Mouse (Mus musculus): ENCODE results near the gene Fgb. TPM values are rescaled to one million over a fixed set of nuclear protein-coding genes. Genes with fewer than 3 reads are reported as not detected.

Gene Fgb
- polyA plus RNA-seq, 1 experiment = 0.15 TPM

DNA sequence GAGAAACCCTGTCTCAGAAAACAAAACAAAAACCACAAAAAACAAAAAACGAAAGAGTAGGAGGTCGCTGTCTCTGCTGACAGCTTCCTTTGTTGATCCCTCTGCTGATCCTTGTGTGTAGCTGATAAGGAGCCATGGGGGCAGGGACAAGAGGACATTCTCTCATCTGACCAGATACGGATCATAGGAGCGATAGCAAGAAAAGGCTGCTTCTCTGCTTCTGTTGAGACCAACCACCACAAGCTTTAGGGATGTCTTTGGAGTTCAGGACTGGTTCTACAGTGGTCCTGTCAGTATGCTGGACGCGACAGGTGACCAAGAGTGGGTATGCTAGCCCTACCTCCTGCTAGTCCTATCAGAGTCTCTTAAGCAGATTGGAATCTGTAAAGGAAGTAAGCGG is 3.5 kb upstream of the Fgb start:
- Histone ChIP-seq H3K4me1 (replicated peaks; ENCODE audit: control insufficient read depth, insufficient read depth, low read length) (peaks cover 4% of the 10 kb centered on the region; the same call in 1 of the 2 replicates), H3K27me3 (ENCODE audit: control insufficient read depth, insufficient read depth, low read length) (no peaks in the 10 kb centered on the region), H3K27ac (ENCODE audit: control insufficient read depth, insufficient read depth, low read length) (no peak overlapping the region), H3K36me3 (ENCODE audit: control insufficient read depth, insufficient read depth, low read length) (no peaks in the 10 kb centered on the region), H3K4me3 (ENCODE audit: control insufficient read depth, insufficient read depth, low read length) (no peak overlapping the region)
- no peak for DNase-seq
- TF ChIP-seq POLR2A (IDR thresholded peaks at IDR 0.05; ENCODE audit: control insufficient read depth, extremely low read depth, insufficient read depth, low read length, poor library complexity) = no peak
- TF ChIP-seq CTCF (IDR thresholded peaks at IDR 0.05; ENCODE audit: borderline replicate concordance, control insufficient read depth, extremely low read depth, insufficient read depth, low read length, poor library complexity) = no peak
- 89% methylated on average over 7 of the region's 7 CpGs for WGBS

DNA sequence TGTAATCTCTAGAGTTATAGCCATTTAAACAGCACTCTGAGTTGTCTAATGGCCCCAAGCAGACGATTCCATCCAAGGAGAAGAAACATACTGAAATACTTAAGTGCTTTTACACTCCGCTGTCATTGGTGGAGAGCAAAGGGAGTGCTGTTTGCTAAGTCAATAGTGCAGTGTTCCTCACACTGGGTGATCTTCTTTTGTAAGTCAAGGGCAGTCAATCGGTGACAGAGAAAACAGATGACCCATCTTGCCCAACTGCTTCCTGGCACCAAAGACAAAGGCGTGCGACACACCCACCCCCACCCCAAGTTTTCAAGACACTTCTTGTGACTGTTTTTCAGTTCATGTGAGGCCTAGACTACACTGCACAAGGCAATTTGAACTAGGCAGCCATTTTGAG is 2.4 kb upstream of the Fgb start:
- DNase-seq = no peak
- H3K4me3 ChIP-seq (ENCODE audit: control insufficient read depth, insufficient read depth, low read length) = no peak overlapping the region
- TF ChIP-seq POLR2A (IDR thresholded peaks at IDR 0.05; ENCODE audit: control insufficient read depth, extremely low read depth, insufficient read depth, low read length, poor library complexity) (no peak), CTCF (IDR thresholded peaks at IDR 0.05; ENCODE audit: borderline replicate concordance, control insufficient read depth, extremely low read depth, insufficient read depth, low read length, poor library complexity) (no peak)
- peaks cover 4% of the 10 kb centered on the region; the same call in 1 of the 2 replicates for H3K4me1 ChIP-seq (replicated peaks; ENCODE audit: control insufficient read depth, insufficient read depth, low read length)
- WGBS = 90% methylated on average over 5 of the region's 5 CpGs
- no peaks in the 10 kb centered on the region for H3K27me3 ChIP-seq (ENCODE audit: control insufficient read depth, insufficient read depth, low read length)
- H3K27ac ChIP-seq (ENCODE audit: control insufficient read depth, insufficient read depth, low read length) = no peak overlapping the region
- H3K36me3 ChIP-seq (ENCODE audit: control insufficient read depth, insufficient read depth, low read length) = no peaks in the 10 kb centered on the region

DNA sequence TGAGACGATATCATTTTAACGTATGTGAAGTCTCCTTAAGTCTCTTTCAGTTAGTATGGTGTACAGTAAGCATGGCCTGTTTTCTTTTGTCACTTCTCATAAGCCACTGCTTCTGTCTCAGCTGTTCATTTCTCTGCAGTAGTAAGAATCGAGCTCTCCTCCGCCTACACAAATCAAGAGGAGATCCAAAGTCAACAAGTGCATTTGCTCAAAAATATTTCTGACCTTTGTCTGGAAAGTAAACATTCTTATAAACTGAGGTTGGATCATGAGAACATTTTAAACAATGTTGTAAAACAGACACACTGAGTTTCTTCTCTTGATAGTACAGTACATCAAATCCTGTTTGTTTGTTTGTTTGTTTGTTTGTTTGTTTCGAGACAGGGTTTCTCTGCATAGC is 998 bp upstream of the Fgb start:
- DNase-seq = no peak
- no peak overlapping the region for H3K27ac ChIP-seq (ENCODE audit: control insufficient read depth, insufficient read depth, low read length)
- TF ChIP-seq CTCF (IDR thresholded peaks at IDR 0.05; ENCODE audit: borderline replicate concordance, control insufficient read depth, extremely low read depth, insufficient read depth, low read length, poor library complexity) = no peak
- no peaks in the 10 kb centered on the region for H3K4me1 ChIP-seq (replicated peaks; ENCODE audit: control insufficient read depth, insufficient read depth, low read length)
- H3K27me3 ChIP-seq (ENCODE audit: control insufficient read depth, insufficient read depth, low read length) = no peaks in the 10 kb centered on the region
- no peaks in the 10 kb centered on the region for H3K36me3 ChIP-seq (ENCODE audit: control insufficient read depth, insufficient read depth, low read length)
- no peak overlapping the region for H3K4me3 ChIP-seq (ENCODE audit: control insufficient read depth, insufficient read depth, low read length)
- WGBS = 82% methylated on average over 5 of the region's 5 CpGs

GRCm38 (mm10) chr3:83046649-83047048 is 3.0 kb downstream of the Fgb start:
- Histone ChIP-seq H3K27ac (ENCODE audit: control insufficient read depth, insufficient read depth, low read length) (no peak overlapping the region), H3K36me3 (ENCODE audit: control insufficient read depth, insufficient read depth, low read length) (no peaks in the 10 kb centered on the region), H3K4me3 (ENCODE audit: control insufficient read depth, insufficient read depth, low read length) (no peak overlapping the region), H3K27me3 (ENCODE audit: control insufficient read depth, insufficient read depth, low read length) (no peaks in the 10 kb centered on the region), H3K4me1 (replicated peaks; ENCODE audit: control insufficient read depth, insufficient read depth, low read length) (no peaks in the 10 kb centered on the region)
- TF ChIP-seq CTCF (IDR thresholded peaks at IDR 0.05; ENCODE audit: borderline replicate concordance, control insufficient read depth, extremely low read depth, insufficient read depth, low read length, poor library complexity) (no peak), POLR2A (IDR thresholded peaks at IDR 0.05; ENCODE audit: control insufficient read depth, extremely low read depth, insufficient read depth, low read length, poor library complexity) (no peak)
- 87% methylated on average over 11 of the region's 11 CpGs for WGBS
- DNase-seq = no peak

DNA sequence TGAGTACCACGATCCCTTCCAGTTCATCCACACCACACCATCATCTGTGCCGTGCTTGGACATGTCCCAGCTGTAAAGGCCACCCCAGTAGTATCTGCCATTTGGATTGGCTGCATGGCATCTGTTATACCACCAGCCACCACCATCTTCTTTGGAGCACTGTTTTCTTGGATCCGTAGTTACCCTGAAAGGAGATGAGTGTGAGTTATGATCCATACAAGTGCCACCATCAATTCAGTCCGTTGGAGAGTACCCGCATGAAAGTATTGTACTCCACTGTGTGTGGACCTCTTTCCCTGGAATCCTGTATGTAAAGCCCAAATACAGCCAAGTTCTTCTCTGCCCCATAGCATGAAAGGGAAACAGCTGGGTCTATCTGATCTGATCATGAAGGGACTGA is 7.2 kb downstream of the Fgb start:
- Histone ChIP-seq H3K36me3 (ENCODE audit: control insufficient read depth, insufficient read depth, low read length) (no peaks in the 10 kb centered on the region), H3K4me3 (ENCODE audit: control insufficient read depth, insufficient read depth, low read length) (no peak overlapping the region), H3K27me3 (ENCODE audit: control insufficient read depth, insufficient read depth, low read length) (no peaks in the 10 kb centered on the region), H3K27ac (ENCODE audit: control insufficient read depth, insufficient read depth, low read length) (no peak overlapping the region), H3K4me1 (replicated peaks; ENCODE audit: control insufficient read depth, insufficient read depth, low read length) (no peaks in the 10 kb centered on the region)
- WGBS = 94% methylated on average over 5 of the region's 5 CpGs
- no peak for DNase-seq
- TF ChIP-seq CTCF (IDR thresholded peaks at IDR 0.05; ENCODE audit: borderline replicate concordance, control insufficient read depth, extremely low read depth, insufficient read depth, low read length, poor library complexity) (no peak), POLR2A (IDR thresholded peaks at IDR 0.05; ENCODE audit: control insufficient read depth, extremely low read depth, insufficient read depth, low read length, poor library complexity) (no peak)

DNA sequence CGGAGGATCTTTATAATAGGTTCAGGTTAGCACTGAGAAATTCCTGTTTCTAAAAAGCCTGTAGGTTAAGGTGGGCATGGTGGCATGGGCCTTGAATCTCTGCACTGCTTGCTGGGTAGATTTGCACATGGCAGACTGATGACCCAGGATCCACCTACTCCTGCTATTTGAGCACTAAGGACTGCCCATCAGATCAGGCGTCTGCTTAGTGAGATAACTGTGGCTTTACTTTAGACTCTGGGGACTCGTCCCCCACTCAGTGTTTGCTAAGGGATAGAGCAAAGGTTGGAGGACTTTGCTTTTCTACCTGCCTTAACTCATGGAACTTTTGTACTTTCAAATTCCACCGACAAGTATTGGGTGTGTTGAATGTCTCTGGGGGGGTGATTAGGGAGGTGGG is 10.0 kb downstream of the Fgb start:
- Histone ChIP-seq H3K36me3 (ENCODE audit: control insufficient read depth, insufficient read depth, low read length) (no peaks in the 10 kb centered on the region), H3K4me3 (ENCODE audit: control insufficient read depth, insufficient read depth, low read length) (no peak overlapping the region), H3K27ac (ENCODE audit: control insufficient read depth, insufficient read depth, low read length) (no peak overlapping the region), H3K27me3 (ENCODE audit: control insufficient read depth, insufficient read depth, low read length) (no peaks in the 10 kb centered on the region), H3K4me1 (replicated peaks; ENCODE audit: control insufficient read depth, insufficient read depth, low read length) (no peaks in the 10 kb centered on the region)
- TF ChIP-seq CTCF (IDR thresholded peaks at IDR 0.05; ENCODE audit: borderline replicate concordance, control insufficient read depth, extremely low read depth, insufficient read depth, low read length, poor library complexity) (no peak), POLR2A (IDR thresholded peaks at IDR 0.05; ENCODE audit: control insufficient read depth, extremely low read depth, insufficient read depth, low read length, poor library complexity) (no peak)
- 85% methylated on average over 4 of the region's 4 CpGs for WGBS
- DNase-seq = no peak

- no peaks in the 10 kb centered on the region for H3K27me3 ChIP-seq (ENCODE audit: control insufficient read depth, insufficient read depth, low read length)
- no peak for DNase-seq
- no peak overlapping the region for H3K4me3 ChIP-seq (ENCODE audit: control insufficient read depth, insufficient read depth, low read length)
- H3K4me1 ChIP-seq (replicated peaks; ENCODE audit: control insufficient read depth, insufficient read depth, low read length) = no peaks in the 10 kb centered on the region
- H3K27ac ChIP-seq (ENCODE audit: control insufficient read depth, insufficient read depth, low read length) = no peak overlapping the region
- WGBS = 92% methylated on average over 2 of the region's 2 CpGs
- no peaks in the 10 kb centered on the region for H3K36me3 ChIP-seq (ENCODE audit: control insufficient read depth, insufficient read depth, low read length)
- TF ChIP-seq CTCF (IDR thresholded peaks at IDR 0.05; ENCODE audit: borderline replicate concordance, control insufficient read depth, extremely low read depth, insufficient read depth, low read length, poor library complexity) (no peak), POLR2A (IDR thresholded peaks at IDR 0.05; ENCODE audit: control insufficient read depth, extremely low read depth, insufficient read depth, low read length, poor library complexity) (no peak)
These were observed 10.8 kb downstream of the Fgb start for GRCm38 (mm10) chr3:83038865-83039264.
